Mouse (Mus musculus) CH12.LX (cell line): Measurements from ENCODE around the gene Bmi1. TPM values are rescaled to one million over a fixed set of nuclear protein-coding genes. Genes with fewer than 3 reads are reported as not detected.

Source experiments
- DNase-seq: peaks from one replicate; pipeline ENCODE4 v3.0.0-alpha.2; 2013; ENCODE audit errors: extremely low read depth
- H3K27ac ChIP-seq: 2 replicates; pipeline ENCODE4 v1.5.1; 2012; ENCODE audit warnings: low read depth, mild to moderate bottlenecking, control low read depth, moderate library complexity; ENCODE audit not compliant: insufficient read depth
- H3K27me3 ChIP-seq: replicated peaks from 2 replicates; pipeline ENCODE3; 2012; ENCODE audit warnings: inconsistent platforms
- H3K36me3 ChIP-seq, 2 experiments: replicated peaks in 1 of 2; 2 replicates each; pipeline versions ENCODE3 to v1.6.1; 2012; ENCODE audit warnings: inconsistent platforms in 1 of 2, low read length in 1 of 2, mild to moderate bottlenecking in 1 of 2, mixed read lengths in 1 of 2, moderate library complexity in 1 of 2; ENCODE audit not compliant: control insufficient read depth in 1 of 2, insufficient read depth in 1 of 2
- H3K4me1 ChIP-seq, 2 experiments: 2 replicates each; pipeline ENCODE4 v1.6.1; 2012; ENCODE audit warnings: inconsistent platforms in 1 of 2, moderate library complexity in 1 of 2; ENCODE audit not compliant: insufficient read depth in 2 of 2, control insufficient read depth in 1 of 2
- H3K4me2 ChIP-seq: 2 replicates; pipeline ENCODE4 v1.6.1; 2012; ENCODE audit warnings: low read depth, mild to moderate bottlenecking, control low read depth; ENCODE audit not compliant: poor library complexity, insufficient read depth, severe bottlenecking
- H3K4me3 ChIP-seq, 3 experiments: fragments of 150-350 bp in 1 of 3; sonication (generic) in 1 of 3; replicated peaks in 1 of 3; 2 replicates each; pipeline versions ENCODE3 to v1.5.1; 2011 to 2012; ENCODE audit warnings: low read depth in 2 of 3, low read length in 2 of 3, mild to moderate bottlenecking in 2 of 3, moderate library complexity in 2 of 3, control low read depth in 1 of 3, improper control_type of control experiment in 1 of 3, inconsistent platforms in 1 of 3, mixed read lengths in 1 of 3; ENCODE audit not compliant: poor library complexity in 1 of 3
- H3K79me2 ChIP-seq: replicated peaks from 2 replicates; pipeline ENCODE4 v1.6.1; 2012; ENCODE audit warnings: mild to moderate bottlenecking, moderate library complexity; ENCODE audit not compliant: control insufficient read depth, poor library complexity, insufficient read depth, severe bottlenecking; ENCODE audit errors: extremely low read depth
- H3K9ac ChIP-seq: 2 replicates; pipeline ENCODE4 v1.6.1; 2012; ENCODE audit warnings: low read depth, mild to moderate bottlenecking, control low read depth, moderate library complexity; ENCODE audit not compliant: insufficient read depth
- H3K9me3 ChIP-seq: replicated peaks from 2 replicates; pipeline ENCODE3; 2012; ENCODE audit warnings: low read length, inconsistent platforms, mixed read lengths
- CHD1 ChIP-seq: IDR thresholded peaks from 2 replicates; pipeline ENCODE4 v1.6.1; 2012; ENCODE audit warnings: low read depth, low read length, improper control_type of control experiment, inconsistent platforms
- CHD2 ChIP-seq: IDR thresholded peaks from 2 replicates; pipeline ENCODE4 v1.6.1; 2011; ENCODE audit warnings: low read length, improper control_type of control experiment
- CTCF ChIP-seq, 2 experiments: IDR thresholded peaks in 1 of 2; conservative IDR thresholded peaks in 1 of 2; 2 replicates each; pipeline ENCODE4 v1.5.1; 2011 to 2012; ENCODE audit warnings: low read depth in 2 of 2, low read length in 2 of 2, improper control_type of control experiment in 1 of 2, inconsistent platforms in 1 of 2, mild to moderate bottlenecking in 1 of 2, moderate library complexity in 1 of 2
- E2F4 ChIP-seq: IDR thresholded peaks from 2 replicates; pipeline ENCODE4 v1.6.1; 2011; ENCODE audit warnings: low read depth, low read length, improper control_type of control experiment; ENCODE audit not compliant: insufficient replicate concordance
- ELF1 ChIP-seq: IDR thresholded peaks from 2 replicates; pipeline ENCODE4 v1.6.1; 2014; ENCODE audit warnings: low read depth, mild to moderate bottlenecking, inconsistent platforms, low read length, improper control_type of control experiment
- EP300 ChIP-seq: IDR thresholded peaks from 2 replicates; pipeline ENCODE4 v1.6.1; 2011; ENCODE audit warnings: low read length, improper control_type of control experiment
- ETS1 ChIP-seq: conservative IDR thresholded peaks from 2 replicates; pipeline ENCODE4 v1.6.1; 2012; ENCODE audit warnings: low read depth, mild to moderate bottlenecking, inconsistent platforms, low read length, improper control_type of control experiment, moderate library complexity
- GABPA ChIP-seq: IDR thresholded peaks from 2 replicates; pipeline ENCODE4 v1.6.1; 2012; ENCODE audit warnings: low read depth, low read length, improper control_type of control experiment, inconsistent platforms; ENCODE audit not compliant: insufficient replicate concordance
- HCFC1 ChIP-seq: IDR thresholded peaks from 2 replicates; pipeline ENCODE4 v1.6.1; 2012; ENCODE audit warnings: low read depth, mild to moderate bottlenecking, inconsistent platforms, low read length, improper control_type of control experiment
- IRF4 ChIP-seq: IDR thresholded peaks from 2 replicates; pipeline ENCODE4 v1.6.1; 2014; ENCODE audit warnings: low read depth, mild to moderate bottlenecking, inconsistent platforms, low read length, improper control_type of control experiment
- JUN ChIP-seq: IDR thresholded peaks from 2 replicates; pipeline ENCODE4 v1.6.1; 2011; ENCODE audit warnings: low read depth, mild to moderate bottlenecking, low read length, improper control_type of control experiment, moderate library complexity; ENCODE audit not compliant: insufficient read depth
- JUND ChIP-seq: conservative IDR thresholded peaks from 2 replicates; pipeline ENCODE4 v1.6.1; 2011; ENCODE audit warnings: low read depth, low read length, improper control_type of control experiment
- KAT2A ChIP-seq: IDR thresholded peaks from 2 replicates; pipeline ENCODE4 v1.6.1; 2012; ENCODE audit warnings: low read length, improper control_type of control experiment, inconsistent platforms; ENCODE audit not compliant: insufficient replicate concordance
- MAFK ChIP-seq: IDR thresholded peaks from 2 replicates; pipeline ENCODE4 v1.6.1; 2011; ENCODE audit warnings: low read length, improper control_type of control experiment; ENCODE audit not compliant: insufficient replicate concordance
- MAX ChIP-seq: IDR thresholded peaks from 2 replicates; pipeline ENCODE4 v1.6.1; 2011; ENCODE audit warnings: low read length, improper control_type of control experiment
- MAZ ChIP-seq: IDR thresholded peaks from 2 replicates; pipeline ENCODE4 v1.6.1; 2012; ENCODE audit warnings: low read depth, mild to moderate bottlenecking, inconsistent platforms, low read length, improper control_type of control experiment, moderate library complexity
- MEF2A ChIP-seq: IDR thresholded peaks from 2 replicates; pipeline ENCODE4 v1.6.1; 2014; ENCODE audit warnings: low read depth, mild to moderate bottlenecking, inconsistent platforms, low read length, improper control_type of control experiment, borderline replicate concordance
- MXI1 ChIP-seq: IDR thresholded peaks from 2 replicates; pipeline ENCODE4 v1.6.1; 2011; ENCODE audit warnings: mild to moderate bottlenecking, low read depth, low read length, improper control_type of control experiment
- MYC ChIP-seq: IDR thresholded peaks from 2 replicates; pipeline ENCODE4 v1.6.1; 2011; ENCODE audit warnings: low read depth, mild to moderate bottlenecking, improper control_type of control experiment, low read length
- NELFE ChIP-seq: IDR thresholded peaks from 2 replicates; pipeline ENCODE4 v1.6.1; 2011; ENCODE audit warnings: low read depth, low read length, improper control_type of control experiment
- NRF1 ChIP-seq: IDR thresholded peaks from 2 replicates; pipeline ENCODE4 v1.6.1; 2014; ENCODE audit warnings: low read depth, mild to moderate bottlenecking, inconsistent platforms, low read length, improper control_type of control experiment, moderate library complexity
- PAX5 ChIP-seq: IDR thresholded peaks from 2 replicates; pipeline ENCODE4 v1.6.1; 2012; ENCODE audit warnings: low read length, inconsistent platforms, mixed read lengths
- POLR2A ChIP-seq: IDR thresholded peaks from 2 replicates; pipeline ENCODE4 v1.6.1; 2011; ENCODE audit warnings: low read depth, mild to moderate bottlenecking, improper control_type of control experiment, low read length
- POLR2AphosphoS2 ChIP-seq: IDR thresholded peaks from 2 replicates; pipeline ENCODE4 v1.6.1; 2011; ENCODE audit warnings: low read depth, low read length, improper control_type of control experiment
- SIN3A ChIP-seq: IDR thresholded peaks from 2 replicates; pipeline ENCODE4 v1.6.1; 2012; ENCODE audit warnings: low read length, improper control_type of control experiment, inconsistent platforms
- SMC3 ChIP-seq: IDR thresholded peaks from 2 replicates; pipeline ENCODE4 v1.6.1; 2011; ENCODE audit warnings: low read depth, low read length, improper control_type of control experiment
- TBP ChIP-seq: conservative IDR thresholded peaks from 2 replicates; pipeline ENCODE4 v1.6.1; 2011; ENCODE audit warnings: low read depth, low read length, improper control_type of control experiment
- TCF12 ChIP-seq: IDR thresholded peaks from 2 replicates; pipeline ENCODE4 v1.6.1; 2014; ENCODE audit warnings: low read depth, mild to moderate bottlenecking, inconsistent platforms, low read length, improper control_type of control experiment
- UBTF ChIP-seq: IDR thresholded peaks from 2 replicates; pipeline ENCODE4 v1.6.1; 2012; ENCODE audit warnings: low read depth, mild to moderate bottlenecking, inconsistent platforms, low read length, improper control_type of control experiment, moderate library complexity
- USF1 ChIP-seq: IDR thresholded peaks from 2 replicates; pipeline ENCODE4 v1.6.1; 2014; ENCODE audit warnings: low read depth, mild to moderate bottlenecking, inconsistent platforms, low read length, improper control_type of control experiment
- USF2 ChIP-seq: conservative IDR thresholded peaks from 2 replicates; pipeline ENCODE4 v1.6.1; 2011; ENCODE audit warnings: low read depth, low read length, improper control_type of control experiment
- ZKSCAN1 ChIP-seq: IDR thresholded peaks from 2 replicates; pipeline ENCODE4 v1.6.1; 2012; ENCODE audit warnings: low read depth, inconsistent platforms, low read length, improper control_type of control experiment, borderline replicate concordance
- ZMIZ1 ChIP-seq: IDR thresholded peaks from 2 replicates; pipeline ENCODE4 v1.6.1; 2012; ENCODE audit warnings: low read depth, mild to moderate bottlenecking, inconsistent platforms, low read length, improper control_type of control experiment
- ZNF384 ChIP-seq: IDR thresholded peaks from 2 replicates; pipeline ENCODE4 v1.6.1; 2012; ENCODE audit warnings: low read depth, low read length, improper control_type of control experiment, inconsistent platforms
- dilution Hi-C: fragments of 300-500 bp; cut with MboI; formaldehyde crosslinking; loops from 2 replicates; pipeline ENCODE4 v1.14.3; 2020; ENCODE audit warnings: low sequenced_read_pairs; ENCODE audit not compliant: extremely low pct_unique_long_range_greater_than_20kb, extremely low pct_ligation_motif_present
- in situ Hi-C: fragments of 300-500 bp; cut with MboI; formaldehyde crosslinking; loops from 3 replicates; pipeline ENCODE4 v1.14.3; 2019; ENCODE audit warnings: low sequenced_read_pairs, low pct_ligation_motif_present, low pct_unique_long_range_greater_than_20kb, mixed read lengths
- polyA plus RNA-seq: library from polyadenylated mRNA; unstranded; fragments of >175 nt; gene quantifications from 2 replicates; pipeline ENCODE4 v1.2.1, GENCODE M21; 2012; ENCODE audit warnings: low read depth; ENCODE audit not compliant: insufficient read length
- total RNA-seq, 2 experiments: library from RNA; depleted of rRNA; stranded (reverse); fragments of 300-350 nt in 1 of 2; fragments of >200 nt in 1 of 2; gene quantifications; 2 replicates each; pipeline ENCODE4 v1.2.3; 2012 to 2014

Gene Bmi1
- total and polyA plus RNA-seq, 3 experiments: 38.6 to 87.0 (median 51.0) TPM

GRCm38 (mm10) chr2:18693491-18693870 is 16.7 kb downstream of the Bmi1 start (continued):
- TF ChIP-seq POLR2AphosphoS2 (no peak), SIN3A (no peak; the same call in 1 of the 2 replicates), ETS1 (peak; percentile 38; the same call in 1 of the 2 replicates), CHD1 (peak; percentile 59; the same call in 1 of the 2 replicates), IRF4 (no peak), NELFE (no peak), JUN (no peak), JUND (peak; percentile 49; the same call in 1 of the 2 replicates)

- H3K36me3 ChIP-seq: no peaks in the 10 kb centered on the region
- peak within 1 kb of the TSS; percentile 91 for H3K27ac ChIP-seq
- dilution Hi-C loops: no loop called here
- in situ Hi-C loops: loop anchor here (25.0 kb wide), 2 partner anchors 307 to 657 kb away; partner anchors contain the start of genes A930004D18Rik, Dnajc1 and Skida1
- H3K27me3 ChIP-seq: peaks cover 25% of the 10 kb centered on the region
- peak within 1 kb of the TSS; percentile 65 for H3K4me2 ChIP-seq
- DNase-seq: peak; percentile 71
- no peaks in the 10 kb centered on the region for H3K79me2 ChIP-seq
- H3K4me3 ChIP-seq: peak within 1 kb of the TSS; percentile 74 to 84 (median 83)
- H3K9me3 ChIP-seq: peaks cover 10% of the 10 kb centered on the region
- peaks cover 0 to 10% of the 10 kb centered on the region in 2 experiments; a peak in 2 of 4 replicates for H3K4me1 ChIP-seq
- H3K9ac ChIP-seq: peak within 1 kb of the TSS; percentile 95
- TF ChIP-seq JUND (no peak), NRF1 (peak; percentile 94), UBTF (peak; percentile 98; the same call in 1 of the 2 replicates), MYC (peak; percentile 30; the same call in 1 of the 2 replicates), EP300 (no peak), CHD2 (no peak), POLR2AphosphoS2 (peak; percentile 59; the same call in 1 of the 2 replicates), PAX5 (no peak), IRF4 (no peak), MAX (no peak), MAZ (no peak), MEF2A (no peak), ZNF384 (peak; percentile 99), E2F4 (no peak), CHD1 (no peak; the same call in 1 of the 2 replicates), KAT2A (no peak), TCF12 (peak; percentile 58; the same call in 1 of the 2 replicates), HCFC1 (no peak; the same call in 1 of the 2 replicates), CTCF (conservative IDR thresholded peaks at IDR 0.05 in 1 of 2, IDR thresholded peaks at IDR 0.05 in 1 of 2; ENCODE audit: low read depth in 2 of 2, low read length in 2 of 2) (no peak), ZKSCAN1 (no peak; the same call in 1 of the 2 replicates), USF1 (no peak), ELF1 (peak; percentile 56; the same call in 1 of the 2 replicates), MXI1 (no peak), POLR2A (peak; percentile 82), ETS1 (no peak; the same call in 1 of the 2 replicates), SIN3A (0 out of 2 replicates have a peak, but pooled peaks have one; percentile 9), ZMIZ1 (peak; percentile 44; the same call in 1 of the 2 replicates), JUN (no peak), USF2 (no peak), TBP (peak; percentile 74; the same call in 1 of the 2 replicates), SMC3 (no peak), GABPA (no peak), MAFK (no peak)
Measured at GRCm38 (mm10) chr2:18693871-18694610, 17.2 kb downstream of the Bmi1 start, which contains the start of gene Spag6. Gene Spag6 (plus strand): TSS chr2:18694032.
